Mouse (Mus musculus) hindbrain, embryonic 16.5 days (tissue): ENCODE results near the gene Srrm3. TPM values are rescaled to one million over a fixed set of nuclear protein-coding genes. Genes with fewer than 3 reads are reported as not detected.

Experiments used
- ATAC-seq: fragments of 200-750 bp; cut with Nextera tagmentation; 2 replicates; pipeline ENCODE4 v1.8.0; 2017; ENCODE audit warnings: moderate TSS enrichment, moderate library complexity
- H3K27ac ChIP-seq: fragments of 300-500 bp; sonication (generic); 2 replicates; pipeline ENCODE4 v1.5.1; 2014; ENCODE audit warnings: low read depth, mild to moderate bottlenecking, control low read depth, low read length, moderate library complexity
- H3K27me3 ChIP-seq: fragments of 300-500 bp; sonication (generic); replicated peaks from 2 replicates; pipeline ENCODE4 v1.6.1; 2014; ENCODE audit warnings: low read length; ENCODE audit not compliant: control insufficient read depth, insufficient read depth
- H3K36me3 ChIP-seq: fragments of 300-500 bp; sonication (generic); 2 replicates; pipeline ENCODE4 v1.6.1; 2014; ENCODE audit warnings: mild to moderate bottlenecking, low read length, moderate library complexity, mixed read lengths; ENCODE audit not compliant: control insufficient read depth, insufficient read depth
- H3K4me1 ChIP-seq: fragments of 300-500 bp; sonication (generic); 2 replicates; pipeline ENCODE4 v1.6.1; 2014; ENCODE audit warnings: low read depth, low read length; ENCODE audit not compliant: control insufficient read depth, insufficient read depth
- H3K4me2 ChIP-seq: fragments of 300-500 bp; sonication (generic); 2 replicates; pipeline ENCODE4 v1.6.1; 2014; ENCODE audit warnings: mild to moderate bottlenecking, low read length, control low read depth, moderate library complexity
- H3K4me3 ChIP-seq: fragments of 300-500 bp; sonication (generic); 2 replicates; pipeline ENCODE4 v1.5.1; 2014; ENCODE audit warnings: mild to moderate bottlenecking, low read length, control low read depth, moderate library complexity
- H3K9ac ChIP-seq: fragments of 300-500 bp; sonication (generic); 2 replicates; pipeline ENCODE4 v1.6.1; 2014; ENCODE audit warnings: low read depth, mild to moderate bottlenecking, control low read depth, low read length, moderate library complexity
- H3K9me3 ChIP-seq: fragments of 300-500 bp; sonication (generic); 2 replicates; pipeline ENCODE4 v1.6.1; 2014; ENCODE audit warnings: mild to moderate bottlenecking, low read length, moderate library complexity; ENCODE audit not compliant: control insufficient read depth
- WGBS: fragments of 180-500 bp; shearing (Covaris S2); extraction: QIAGEN DNeasy Blood & Tissue Kit; methylation state at CpG from one replicate; pipeline ENCODE4 v1.1.7; 2014; 5-methylcytosine and 5-hydroxymethylcytosine counted together
- polyA plus RNA-seq: library from polyadenylated mRNA; unstranded; fragments of >200 nt; fragmentation: Nextera tagmentation; extraction: Ambion mirVana; gene quantifications from 2 replicates; pipeline ENCODE4 v1.2.1, GENCODE M21; 2015

The Srrm3 gene
- polyA plus RNA-seq, 1 experiment from 2014 or later, result 65.9 TPM

- H3K4me1 ChIP-seq, result peaks cover 10% of the 10 kb centered on the region
- no peaks in the 10 kb centered on the region for H3K27me3 ChIP-seq
- H3K36me3 ChIP-seq, result no peaks in the 10 kb centered on the region
- peak overlapping the region; percentile 40 for H3K4me3 ChIP-seq
- H3K27ac ChIP-seq, result peak overlapping the region; percentile 91
- WGBS, result 22% methylated on average over 7 of the region's 7 CpGs
- H3K9ac ChIP-seq, result peak overlapping the region; percentile 64
- no peaks in the 10 kb centered on the region for H3K9me3 ChIP-seq
- no peak for ATAC-seq
- peak overlapping the region; percentile 72 for H3K4me2 ChIP-seq
Observed at GRCm38 (mm10) chr5:135903058-135903457, 96.4 kb downstream of the Srrm3 start.

DNA sequence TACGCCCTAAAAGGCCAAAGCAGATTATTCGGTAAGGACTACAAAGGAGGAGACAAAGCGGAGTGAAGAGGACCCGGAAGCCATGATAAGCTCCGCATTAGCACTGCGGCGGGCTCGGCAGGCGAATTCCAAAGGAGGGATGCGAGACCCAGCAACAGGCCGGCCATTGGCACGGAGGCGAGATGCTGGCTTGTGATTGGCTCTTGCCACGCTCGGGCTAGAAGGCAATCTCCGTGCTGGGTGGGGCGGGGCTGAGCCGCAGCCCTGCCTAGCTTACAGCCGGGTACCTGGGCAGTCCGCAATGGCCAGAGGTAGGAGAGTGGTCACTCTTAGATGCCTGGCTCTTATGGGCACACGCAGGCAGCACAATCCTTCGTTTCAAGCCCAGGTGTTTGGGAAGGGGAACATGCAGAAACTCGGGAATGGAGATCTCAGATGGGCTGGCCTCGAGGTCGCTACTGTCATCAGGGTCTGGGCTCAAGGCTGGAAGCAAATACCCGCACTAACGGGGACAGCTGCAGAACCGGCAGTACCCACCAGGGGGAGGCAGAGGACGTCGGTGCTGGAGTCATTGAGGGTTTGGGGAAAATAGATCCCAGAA is 97.0 kb downstream of the Srrm3 start:
- peak overlapping the region; percentile 64 for H3K9ac ChIP-seq
- H3K27me3 ChIP-seq, result no peaks in the 10 kb centered on the region
- ATAC-seq, result peak; percentile 96
- H3K4me3 ChIP-seq, result peak overlapping the region; percentile 40
- H3K27ac ChIP-seq, result peak overlapping the region; percentile 91
- no peaks in the 10 kb centered on the region for H3K36me3 ChIP-seq
- peak overlapping the region; percentile 72 for H3K4me2 ChIP-seq
- whole genome bisulfite sequencing, result under 1% methylated on average over 30 of the region's 30 CpGs
- H3K4me1 ChIP-seq, result peaks cover 10% of the 10 kb centered on the region
- H3K9me3 ChIP-seq, result no peaks in the 10 kb centered on the region

GRCm38 (mm10) chr5:135904259-135904658 is 97.6 kb downstream of the Srrm3 start:
- ATAC-seq, result no peak
- Histone ChIP-seq H3K4me2 (no peak overlapping the region; the same call in none of the 2 replicates), H3K9ac (peak overlapping the region; percentile 5; the same call in 1 of the 2 replicates)

GRCm38 (mm10) chr5:135905320-135906225 is 98.9 kb downstream of the Srrm3 start:
- no peaks in the 10 kb centered on the region for H3K27me3 ChIP-seq
- H3K9me3 ChIP-seq, result no peaks in the 10 kb centered on the region
- WGBS, result 64% methylated on average over 8 of the region's 8 CpGs
- H3K36me3 ChIP-seq, result peaks cover 11% of the 10 kb centered on the region
- H3K4me3 ChIP-seq, result no peak overlapping the region
- no peak overlapping the region for H3K9ac ChIP-seq
- peaks cover 10% of the 10 kb centered on the region for H3K4me1 ChIP-seq
- ATAC-seq, result no peak
- H3K27ac ChIP-seq, result no peak overlapping the region
- H3K4me2 ChIP-seq, result no peak overlapping the region

More at GRCm38 (mm10) chr5:135904259-135904658, 97.6 kb downstream of the Srrm3 start:
- 61% methylated on average over 5 of the region's 5 CpGs for WGBS
- H3K27ac ChIP-seq, result peak overlapping the region; percentile 91
- H3K36me3 ChIP-seq, result peaks cover 4% of the 10 kb centered on the region; the same call in 1 of the 2 replicates
- H3K4me3 ChIP-seq, result no peak overlapping the region; the same call in 1 of the 2 replicates
- H3K4me1 ChIP-seq, result peaks cover 10% of the 10 kb centered on the region
- H3K9me3 ChIP-seq, result no peaks in the 10 kb centered on the region
- H3K27me3 ChIP-seq, result no peaks in the 10 kb centered on the region

- no peaks in the 10 kb centered on the region for H3K27me3 ChIP-seq
- peaks cover 21% of the 10 kb centered on the region for H3K36me3 ChIP-seq
- no peak overlapping the region for H3K27ac ChIP-seq
- WGBS, result 84% methylated on average over 4 of the region's 4 CpGs
- H3K4me2 ChIP-seq, result no peak overlapping the region
- H3K4me3 ChIP-seq, result no peak overlapping the region
- H3K9me3 ChIP-seq, result no peaks in the 10 kb centered on the region
- peaks cover 10% of the 10 kb centered on the region for H3K4me1 ChIP-seq
- ATAC-seq, result no peak
- H3K9ac ChIP-seq, result no peak overlapping the region
Observed at GRCm38 (mm10) chr5:135906846-135907245, 100.2 kb downstream of the Srrm3 start.

GRCm38 (mm10) chr5:135907256-135907655 is 100.6 kb downstream of the Srrm3 start:
- Histone ChIP-seq H3K36me3 (peaks cover 21% of the 10 kb centered on the region), H3K27ac (no peak overlapping the region), H3K4me2 (no peak overlapping the region), H3K4me1 (peaks cover 10% of the 10 kb centered on the region), H3K9ac (no peak overlapping the region), H3K27me3 (no peaks in the 10 kb centered on the region), H3K9me3 (no peaks in the 10 kb centered on the region), H3K4me3 (no peak overlapping the region)
- WGBS, result 76% methylated on average over 13 of the region's 13 CpGs
- ATAC-seq, result no peak

GRCm38 (mm10) chr5:135908185-135908584 is 101.5 kb downstream of the Srrm3 start:
- H3K27me3 ChIP-seq, result no peaks in the 10 kb centered on the region
- no peak overlapping the region for H3K9ac ChIP-seq
- 60% methylated on average over 12 of the region's 12 CpGs for WGBS
- no peak for ATAC-seq
- no peak overlapping the region for H3K4me3 ChIP-seq
- H3K4me2 ChIP-seq, result no peak overlapping the region
- no peaks in the 10 kb centered on the region for H3K9me3 ChIP-seq
- peaks cover 6% of the 10 kb centered on the region for H3K4me1 ChIP-seq
- no peak overlapping the region for H3K27ac ChIP-seq
- peaks cover 21% of the 10 kb centered on the region for H3K36me3 ChIP-seq

- H3K27ac ChIP-seq, result no peak overlapping the region
- no peaks in the 10 kb centered on the region for H3K9me3 ChIP-seq
- ATAC-seq, result no peak
- no peak overlapping the region for H3K9ac ChIP-seq
- no peak overlapping the region for H3K4me3 ChIP-seq
- no peaks in the 10 kb centered on the region for H3K27me3 ChIP-seq
- peaks cover 23% of the 10 kb centered on the region for H3K36me3 ChIP-seq
- no peak overlapping the region for H3K4me2 ChIP-seq
- H3K4me1 ChIP-seq, result no peaks in the 10 kb centered on the region; the same call in 1 of the 2 replicates
- 93% methylated on average over 16 of the region's 16 CpGs for WGBS
Observed at GRCm38 (mm10) chr5:135908989-135909388, 102.3 kb downstream of the Srrm3 start.

DNA sequence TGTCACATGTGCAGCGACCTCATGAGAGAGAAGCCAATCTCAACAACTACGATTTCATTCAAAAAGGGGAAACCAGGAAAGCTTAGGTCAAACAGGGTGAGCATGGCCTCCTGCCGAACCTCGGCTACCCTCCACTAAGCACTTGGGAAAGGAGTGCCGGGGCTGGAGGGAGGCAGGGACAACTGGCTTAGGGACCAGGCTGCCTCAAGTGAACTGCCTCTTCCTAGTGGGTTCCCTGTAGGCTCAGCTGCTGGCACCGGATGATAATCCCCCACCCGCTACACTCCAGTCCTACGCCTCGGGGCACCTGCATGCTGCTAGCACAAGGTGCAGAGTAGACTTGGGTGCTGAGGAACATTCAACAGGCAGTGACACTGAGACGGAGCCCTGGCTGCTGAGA is 103.0 kb downstream of the Srrm3 start:
- H3K4me1 ChIP-seq, result no peaks in the 10 kb centered on the region
- WGBS, result 84% methylated on average over 10 of the region's 10 CpGs
- H3K9ac ChIP-seq, result no peak overlapping the region
- no peak for ATAC-seq
- H3K4me3 ChIP-seq, result no peak overlapping the region
- no peak overlapping the region for H3K4me2 ChIP-seq
- H3K36me3 ChIP-seq, result peaks cover 26% of the 10 kb centered on the region
- H3K27me3 ChIP-seq, result no peaks in the 10 kb centered on the region
- H3K27ac ChIP-seq, result no peak overlapping the region
- no peaks in the 10 kb centered on the region for H3K9me3 ChIP-seq
